Mouse (Mus musculus) retina, adult 2 months (tissue): ENCODE results near the gene B230219D22Rik.

ENCODE experiments used
- DNase-seq: peaks from one replicate; pipeline ENCODE4 v3.0.0-alpha.2; 2012; ENCODE audit warnings: low read depth, low spot score

B230219D22Rik gene

DNA sequence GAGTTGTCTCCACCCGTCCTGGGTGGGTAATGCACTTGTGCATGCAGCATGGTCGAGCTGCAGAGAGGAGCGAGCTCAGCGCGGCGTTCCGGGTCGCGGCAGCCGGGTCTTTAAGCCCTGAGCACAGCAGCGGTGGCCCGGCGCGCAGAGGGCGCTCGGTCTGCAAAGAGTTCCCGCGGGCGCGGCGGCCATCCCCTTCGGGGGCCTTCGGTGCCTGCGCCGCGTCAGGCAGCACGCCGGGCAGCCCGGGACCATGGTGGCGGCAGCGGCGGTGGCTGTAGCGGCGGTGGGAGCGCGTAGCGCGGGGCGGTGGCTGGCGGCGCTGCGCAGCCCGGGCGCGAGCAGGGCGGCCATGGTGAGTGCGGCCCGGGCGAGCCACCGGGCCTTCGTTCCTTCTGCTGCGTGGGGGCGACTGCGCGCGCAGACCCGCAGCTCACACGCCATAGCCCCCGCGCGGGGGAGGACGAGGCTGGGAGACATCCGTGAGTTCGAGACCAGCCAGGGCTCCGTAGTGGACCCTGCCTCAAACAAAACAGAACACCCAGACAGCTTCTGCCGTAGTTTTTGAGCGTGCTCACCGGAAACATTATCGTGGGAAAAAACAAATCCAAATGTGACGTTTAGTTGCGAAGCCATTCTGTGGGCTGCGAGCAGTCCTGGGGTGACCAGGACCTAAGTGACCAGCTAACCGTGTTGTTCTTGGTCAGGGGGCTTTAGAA, 34.4 kb downstream of the B230219D22Rik start, which contains the start of gene Pcbd2:
Pcbd2 (plus strand) TSS at position 249 of the 719 bp plus-strand sequence.
- DNase-seq: peak; percentile 64

DNA sequence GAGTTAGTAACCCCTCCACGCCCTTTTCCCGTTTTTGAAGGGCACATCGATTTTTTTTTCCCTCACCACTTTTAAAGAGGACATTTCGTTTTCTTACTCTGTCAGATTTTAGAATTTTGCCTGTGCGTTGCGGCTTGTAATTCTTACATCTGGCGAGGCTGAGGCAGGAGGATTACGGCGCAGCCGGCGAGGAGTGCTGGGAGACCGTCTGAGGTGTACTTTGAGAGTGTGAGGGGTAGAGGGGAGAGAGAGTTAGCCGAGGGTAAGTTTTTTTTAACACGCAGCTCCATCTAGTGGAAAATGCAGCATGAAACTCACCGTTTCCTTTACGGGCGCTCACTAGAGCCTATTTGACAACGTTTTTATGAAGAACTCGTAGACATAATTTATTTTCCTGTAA, 34.9 kb downstream of the B230219D22Rik start:
- DNase-seq: peak; percentile 44

DNA sequence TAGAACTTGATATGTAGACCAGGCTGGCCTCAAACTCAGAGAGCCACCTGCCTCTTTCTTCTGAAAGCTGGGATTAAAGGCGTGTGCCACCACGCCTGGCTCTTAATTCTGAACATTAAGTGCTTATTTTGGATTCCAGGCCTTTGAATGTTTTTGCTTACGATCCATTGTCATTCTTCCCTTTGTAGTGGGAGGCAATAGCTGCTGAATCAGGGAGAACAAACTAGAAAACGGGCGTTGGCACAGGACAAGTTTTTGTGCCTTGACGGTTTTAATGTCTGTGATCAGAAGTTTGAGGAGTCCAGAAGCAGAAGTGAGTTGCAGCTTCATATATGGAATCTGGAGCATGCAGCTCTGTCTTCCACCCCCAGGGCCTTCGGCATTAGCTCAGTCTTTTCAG, 37.8 kb downstream of the B230219D22Rik start:
- no peak for DNase-seq

DNA sequence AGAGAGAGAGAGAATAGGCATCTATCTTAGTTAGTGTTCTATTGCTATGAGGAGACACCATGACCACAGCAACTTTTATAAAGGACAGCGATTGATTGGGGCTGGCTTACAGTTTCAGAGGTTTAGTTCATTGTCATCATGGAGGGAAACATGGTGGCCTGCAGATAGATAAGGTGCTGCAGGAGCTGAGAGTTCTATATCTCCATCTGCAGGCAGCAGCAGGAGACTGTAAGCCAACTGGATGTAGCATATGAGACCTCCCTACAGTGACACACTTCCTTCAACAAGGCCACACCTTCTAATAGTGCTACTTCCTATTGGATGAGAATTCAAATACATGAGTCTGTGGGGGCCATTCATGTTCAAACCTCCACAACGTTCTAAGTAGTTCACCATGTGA, 39.2 kb downstream of the B230219D22Rik start:
- DNase-seq: no peak

DNA sequence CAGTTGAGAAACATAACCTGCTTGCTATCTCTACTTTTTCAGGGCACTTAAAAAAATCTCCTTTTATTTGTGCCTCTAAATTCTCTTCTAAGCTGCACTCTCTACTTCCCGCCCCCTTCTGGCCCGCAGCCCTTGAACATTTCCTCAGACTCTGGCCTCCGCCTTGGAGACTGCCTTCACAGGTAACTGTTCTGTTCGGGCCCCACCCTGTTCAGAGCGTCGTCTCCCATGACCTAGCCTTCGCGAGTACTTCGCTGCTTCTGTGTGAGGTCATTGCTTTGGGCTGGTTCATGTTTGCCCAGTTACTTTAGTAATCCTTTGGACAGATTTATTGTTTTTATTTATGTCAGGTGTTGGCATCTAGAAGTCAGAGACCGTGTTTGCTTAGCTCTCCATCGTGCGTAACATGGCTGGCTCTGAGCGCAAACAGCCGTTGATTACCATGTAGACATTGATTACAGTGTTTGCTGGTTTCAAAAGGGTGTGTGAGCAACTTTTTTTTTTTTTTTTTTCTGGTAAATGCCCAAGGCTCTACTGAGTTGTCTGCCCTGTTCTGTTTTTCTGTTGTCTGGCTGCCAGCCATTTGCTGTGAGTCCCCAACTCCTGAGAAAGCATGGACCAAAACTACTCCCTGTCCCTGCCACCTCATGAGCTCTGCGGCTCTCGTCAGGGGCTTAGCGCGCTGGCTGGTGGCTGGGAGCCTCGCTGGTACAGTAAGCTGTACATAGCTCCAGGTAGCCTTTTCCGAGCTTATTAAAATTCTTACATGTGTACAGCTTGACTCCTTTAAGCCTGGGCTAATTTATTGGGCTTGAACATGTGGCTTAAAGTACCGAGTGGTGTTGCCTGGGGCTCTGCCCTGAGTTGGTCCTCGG, 40.9 kb downstream of the B230219D22Rik start:
- DNase-seq: no peak

DNA sequence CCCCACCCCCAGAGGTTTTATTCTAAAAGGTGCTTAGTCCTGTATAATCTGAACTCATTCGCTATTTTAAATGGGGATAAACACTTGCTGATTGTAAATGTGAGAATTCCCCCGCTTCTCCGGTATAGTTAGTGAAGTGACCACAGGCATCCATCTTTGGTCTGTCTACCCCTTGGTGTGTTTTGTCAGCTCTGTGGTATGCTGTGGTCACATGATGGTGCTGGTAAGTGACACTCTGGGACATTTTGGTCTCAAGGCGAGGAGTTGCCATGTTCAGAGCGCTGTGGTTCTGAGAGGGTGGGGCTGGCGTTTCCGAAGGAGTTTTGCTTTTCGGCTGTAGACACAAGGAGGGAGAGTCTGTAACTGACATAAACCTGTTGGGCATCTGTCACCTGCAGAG, 45.0 kb downstream of the B230219D22Rik start:
- no peak for DNase-seq

DNA sequence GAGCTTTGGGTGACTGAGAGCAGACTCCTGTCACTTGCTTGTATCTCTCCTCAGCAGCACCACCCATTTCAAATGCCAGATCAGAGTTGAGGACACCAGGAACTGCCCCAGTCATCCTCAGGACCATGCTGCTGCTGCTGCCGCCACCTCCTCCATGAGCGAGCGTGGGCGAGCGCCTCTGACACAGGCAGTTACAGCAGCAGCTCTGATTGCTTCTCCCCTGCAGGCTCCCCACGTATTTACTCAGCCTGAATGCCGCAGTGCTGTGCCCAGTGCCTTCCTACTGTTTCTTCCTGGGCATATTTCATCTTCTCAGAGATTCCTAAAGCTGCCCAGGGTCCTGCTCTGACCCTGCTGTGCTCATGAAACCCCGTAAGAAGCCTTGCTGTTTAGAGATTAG, 49.4 kb downstream of the B230219D22Rik start:
- no peak for DNase-seq
